Mouse (Mus musculus): ENCODE measurements at regions not wholly inside any gene's neighbourhood (a gene's known extent, or its start where the extent isn't known, plus 50 kb on each side); places are given as distances from the start of the nearest gene placed in this dataset.
"Not testable (repeated sequence)": the region's sequence is repeated elsewhere in the genome, so short reads cannot be mapped to it uniquely, and the experiment has no call there.

GRCm38 (mm10) chr6:89125916-89126315 lies 223.9 kb downstream of the Tpra1 start:
- WGBS: 75% methylated on average over 9 of the region's 9 CpGs
- Histone ChIP-seq H3K4me1 (ENCODE audit: control insufficient read depth, insufficient read depth, low read length) (no peaks in the 10 kb centered on the region; the same call in 1 of the 2 replicates), H3K27ac (ENCODE audit: insufficient read depth, low read length) (no peak overlapping the region), H3K4me3 (replicated peaks; ENCODE audit: insufficient read depth, low read depth, low read length) (no peak overlapping the region), H3K27me3 (ENCODE audit: control insufficient read depth, insufficient read depth, low read length) (no peaks in the 10 kb centered on the region; the same call in 1 of the 2 replicates)
- TF ChIP-seq POLR2A (IDR thresholded peaks at IDR 0.05; ENCODE audit: borderline replicate concordance, insufficient read depth, low read length) (no peak), CTCF (IDR thresholded peaks at IDR 0.05; ENCODE audit: borderline replicate concordance, insufficient read depth, low read depth, low read length) (no peak)
- no peak for DNase-seq

- not testable (repeated sequence) for H3K27ac ChIP-seq (ENCODE audit: insufficient read depth, low read length); DNase-seq; H3K4me1 ChIP-seq (ENCODE audit: control insufficient read depth, insufficient read depth, low read length); H3K27me3 ChIP-seq (ENCODE audit: control insufficient read depth, insufficient read depth, low read length); H3K4me3 ChIP-seq (replicated peaks; ENCODE audit: insufficient read depth, low read depth, low read length)
- WGBS: 60% methylated on average over 5 of the region's 5 CpGs
Observed at GRCm38 (mm10) chr6:89128141-89128540, 226.1 kb downstream of the Tpra1 start.

- H3K4me3 ChIP-seq (replicated peaks; ENCODE audit: insufficient read depth, low read depth, low read length): no peak overlapping the region
- no peak for DNase-seq
- 90% methylated on average over 3 of the region's 3 CpGs for WGBS
- no peaks in the 10 kb centered on the region for H3K4me1 ChIP-seq (ENCODE audit: control insufficient read depth, insufficient read depth, low read length)
- no peak overlapping the region for H3K27ac ChIP-seq (ENCODE audit: insufficient read depth, low read length)
- no peaks in the 10 kb centered on the region for H3K27me3 ChIP-seq (ENCODE audit: control insufficient read depth, insufficient read depth, low read length)
- TF ChIP-seq POLR2A (IDR thresholded peaks at IDR 0.05; ENCODE audit: borderline replicate concordance, insufficient read depth, low read length) (no peak), CTCF (IDR thresholded peaks at IDR 0.05; ENCODE audit: borderline replicate concordance, insufficient read depth, low read depth, low read length) (no peak)
Observed at GRCm38 (mm10) chr6:89140469-89140868, 222.0 kb downstream of the Plxna1 start.

- 78% methylated on average over 11 of the region's 11 CpGs for WGBS
- Histone ChIP-seq H3K27me3 (ENCODE audit: control insufficient read depth, insufficient read depth, low read length) (no peaks in the 10 kb centered on the region), H3K4me1 (ENCODE audit: control insufficient read depth, insufficient read depth, low read length) (no peaks in the 10 kb centered on the region), H3K4me3 (replicated peaks; ENCODE audit: insufficient read depth, low read depth, low read length) (no peak overlapping the region), H3K27ac (ENCODE audit: insufficient read depth, low read length) (no peak overlapping the region)
- DNase-seq: no peak
- no peak for TF ChIP-seq POLR2A (IDR thresholded peaks at IDR 0.05; ENCODE audit: borderline replicate concordance, insufficient read depth, low read length)
- no peak for TF ChIP-seq CTCF (IDR thresholded peaks at IDR 0.05; ENCODE audit: borderline replicate concordance, insufficient read depth, low read depth, low read length)
Observed at GRCm38 (mm10) chr6:89153027-89153662, 209.3 kb downstream of the Plxna1 start.

- Histone ChIP-seq H3K27me3 (ENCODE audit: control insufficient read depth, insufficient read depth, low read length) (no peaks in the 10 kb centered on the region), H3K4me3 (replicated peaks; ENCODE audit: insufficient read depth, low read depth, low read length) (no peak overlapping the region), H3K4me1 (ENCODE audit: control insufficient read depth, insufficient read depth, low read length) (no peaks in the 10 kb centered on the region), H3K27ac (ENCODE audit: insufficient read depth, low read length) (no peak overlapping the region)
- DNase-seq: no peak
- 81% methylated on average over 1 of the region's 1 CpGs for WGBS
- no peak for TF ChIP-seq POLR2A (IDR thresholded peaks at IDR 0.05; ENCODE audit: borderline replicate concordance, insufficient read depth, low read length)
- no peak for TF ChIP-seq CTCF (IDR thresholded peaks at IDR 0.05; ENCODE audit: borderline replicate concordance, insufficient read depth, low read depth, low read length)
Observed at GRCm38 (mm10) chr6:89157501-89157900, 204.9 kb downstream of the Plxna1 start.

- Histone ChIP-seq H3K4me3 (replicated peaks; ENCODE audit: insufficient read depth, low read depth, low read length) (no peak overlapping the region), H3K4me1 (ENCODE audit: control insufficient read depth, insufficient read depth, low read length) (no peaks in the 10 kb centered on the region), H3K27me3 (ENCODE audit: control insufficient read depth, insufficient read depth, low read length) (no peaks in the 10 kb centered on the region), H3K27ac (ENCODE audit: insufficient read depth, low read length) (no peak overlapping the region)
- TF ChIP-seq CTCF (IDR thresholded peaks at IDR 0.05; ENCODE audit: borderline replicate concordance, insufficient read depth, low read depth, low read length): no peak
- no peak for TF ChIP-seq POLR2A (IDR thresholded peaks at IDR 0.05; ENCODE audit: borderline replicate concordance, insufficient read depth, low read length)
- no peak for DNase-seq
- 42% methylated on average over 7 of the region's 7 CpGs for WGBS
Observed at GRCm38 (mm10) chr6:89160051-89160450, 202.4 kb downstream of the Plxna1 start.

GRCm38 (mm10) chr6:89161746-89162145 lies 200.7 kb downstream of the Plxna1 start:
- H3K27me3 ChIP-seq (ENCODE audit: control insufficient read depth, insufficient read depth, low read length): no peaks in the 10 kb centered on the region
- no peaks in the 10 kb centered on the region for H3K4me1 ChIP-seq (ENCODE audit: control insufficient read depth, insufficient read depth, low read length)
- 81% methylated on average over 1 of the region's 1 CpGs for WGBS
- H3K4me3 ChIP-seq (replicated peaks; ENCODE audit: insufficient read depth, low read depth, low read length): no peak overlapping the region
- TF ChIP-seq CTCF (IDR thresholded peaks at IDR 0.05; ENCODE audit: borderline replicate concordance, insufficient read depth, low read depth, low read length): no peak
- no peak overlapping the region for H3K27ac ChIP-seq (ENCODE audit: insufficient read depth, low read length)
- no peak for DNase-seq

GRCm38 (mm10) chr6:89169520-89169919 lies 192.9 kb downstream of the Plxna1 start:
- Histone ChIP-seq H3K27me3 (ENCODE audit: control insufficient read depth, insufficient read depth, low read length) (no peaks in the 10 kb centered on the region; the same call in 1 of the 2 replicates), H3K27ac (ENCODE audit: insufficient read depth, low read length) (no peak overlapping the region), H3K4me1 (ENCODE audit: control insufficient read depth, insufficient read depth, low read length) (no peaks in the 10 kb centered on the region), H3K4me3 (replicated peaks; ENCODE audit: insufficient read depth, low read depth, low read length) (no peak overlapping the region)
- TF ChIP-seq POLR2A (IDR thresholded peaks at IDR 0.05; ENCODE audit: borderline replicate concordance, insufficient read depth, low read length): no peak
- TF ChIP-seq CTCF (IDR thresholded peaks at IDR 0.05; ENCODE audit: borderline replicate concordance, insufficient read depth, low read depth, low read length): no peak
- no peak for DNase-seq
- WGBS: 95% methylated on average over 2 of the region's 2 CpGs

GRCm38 (mm10) chr6:89184920-89185319 lies 177.5 kb downstream of the Plxna1 start:
- not testable (repeated sequence) for H3K4me1 ChIP-seq (ENCODE audit: control insufficient read depth, insufficient read depth, low read length); H3K27me3 ChIP-seq (ENCODE audit: control insufficient read depth, insufficient read depth, low read length); H3K27ac ChIP-seq (ENCODE audit: insufficient read depth, low read length); DNase-seq; H3K4me3 ChIP-seq (replicated peaks; ENCODE audit: insufficient read depth, low read depth, low read length)
- WGBS: 82% methylated on average over 2 of the region's 7 CpGs

GRCm38 (mm10) chr6:89200514-89201284 lies 161.7 kb downstream of the Plxna1 start:
- 13% methylated on average over 19 of the region's 19 CpGs for WGBS
- DNase-seq; H3K27ac ChIP-seq (ENCODE audit: insufficient read depth, low read length); H3K4me1 ChIP-seq (ENCODE audit: control insufficient read depth, insufficient read depth, low read length); H3K27me3 ChIP-seq (ENCODE audit: control insufficient read depth, insufficient read depth, low read length); H3K4me3 ChIP-seq (replicated peaks; ENCODE audit: insufficient read depth, low read depth, low read length): not testable (repeated sequence)

All from cerebellum, adult 2 months (tissue).